In genomic region chr1:152223666-152224065, GRCm38 (mm10) we compare ENCODE assay signal across 17 mouse cellular contexts.
DNase-seq lines count a peak whose midpoint lies in the region; ATAC-seq and TF ChIP-seq lines count a peak whose summit lies in the region.
"Had no signal": no experiment of that assay in that cellular context is flagged by ENCODE, and none has a peak within 500 bp of the region (broad histone marks: within the 10 kb centered on the region; RNA-seq: fewer than 3 reads in every experiment).

No protein-coding gene starts in this region.

- no peaks in the 10 kb centered on the region for H3K79me2 ChIP-seq in liver, adult 2 months (ENCODE audit: control insufficient read depth, insufficient read depth, low read length)

- no peak overlapping the region for H3K4me3 ChIP-seq in liver, adult 2 months (ENCODE audit: insufficient read depth, low read depth, low read length)
- no peak overlapping the region for H3K4me3 ChIP-seq in liver, embryonic 11.5 days (ENCODE audit: low read depth, low read length)
- H3K4me3 ChIP-seq in heart, embryonic 14.5 days (ENCODE audit: control insufficient read depth in 1 of 2, insufficient read depth in 1 of 2, low read depth in 1 of 2, low read length in 2 of 2), result no peak overlapping the region
- no peak overlapping the region for H3K4me3 ChIP-seq in limb, embryonic 14.5 days (replicated peaks; ENCODE audit: low read length)
- H3K4me3 ChIP-seq: forebrain, embryonic 10.5 days; liver, embryonic 15.5 days; midbrain, embryonic 12.5 days had no signal

- no peak for TF ChIP-seq CTCF in liver, adult 2 months (IDR thresholded peaks at IDR 0.05; ENCODE audit: low read depth, low read length)

- H3K4me1 ChIP-seq in liver, adult 2 months (ENCODE audit: control insufficient read depth, insufficient read depth, low read length), result no peaks in the 10 kb centered on the region
- no peaks in the 10 kb centered on the region for H3K4me1 ChIP-seq in liver, embryonic 11.5 days (replicated peaks; ENCODE audit: control insufficient read depth, insufficient read depth, low read length)
- peaks cover 2 to 13% of the 10 kb centered on the region in 2 experiments for H3K4me1 ChIP-seq in heart, embryonic 14.5 days (ENCODE audit: control insufficient read depth in 2 of 2, insufficient read depth in 2 of 2, low read length in 2 of 2)
- H3K4me1 ChIP-seq in limb, embryonic 14.5 days (ENCODE audit: control insufficient read depth, insufficient read depth, low read length), result no peaks in the 10 kb centered on the region
- H3K4me1 ChIP-seq: forebrain, embryonic 10.5 days; liver, embryonic 15.5 days; midbrain, embryonic 12.5 days had no signal

- ATAC-seq in liver, embryonic 11.5 days (replicated peaks; ENCODE audit: low FRiP score), result no peak
- ATAC-seq in heart, embryonic 14.5 days (ENCODE audit: insufficient number of reproducible peaks, insufficient read depth, low FRiP score, low read depth), result peak; percentile 68
- peak; percentile 80 for ATAC-seq in limb, embryonic 14.5 days (ENCODE audit: low FRiP score, low read depth)

- WGBS in liver, adult 2 months, result 61% methylated on average over 1 of the region's 1 CpGs
- 55% methylated on average over 1 of the region's 1 CpGs for WGBS in liver, embryonic 11.5 days
- 2% methylated on average over 1 of the region's 1 CpGs for WGBS in heart, embryonic 14.5 days
- 52% methylated on average over 1 of the region's 1 CpGs for WGBS in limb, embryonic 14.5 days

- TF ChIP-seq POLR2A in liver, adult 2 months (IDR thresholded peaks at IDR 0.05; ENCODE audit: extremely low read depth, insufficient read depth, low read length), result no peak
- no peak for TF ChIP-seq POLR2A in limb, embryonic 14.5 days (IDR thresholded peaks at IDR 0.05; ENCODE audit: borderline replicate concordance, extremely low read depth, insufficient read depth, insufficient read length)

- H3K9me3 ChIP-seq in liver, embryonic 11.5 days (ENCODE audit: control insufficient read depth, low read length), result no peaks in the 10 kb centered on the region
- H3K9me3 ChIP-seq in heart, embryonic 14.5 days (ENCODE audit: control insufficient read depth, low read length), result peaks cover 4% of the 10 kb centered on the region
- no peaks in the 10 kb centered on the region for H3K9me3 ChIP-seq in limb, embryonic 14.5 days (ENCODE audit: control insufficient read depth, low read length)
- H3K9me3 ChIP-seq: forebrain, embryonic 10.5 days; liver, embryonic 15.5 days; midbrain, embryonic 12.5 days had no signal

- no peaks in the 10 kb centered on the region for H3K27me3 ChIP-seq in liver, adult 2 months (ENCODE audit: control insufficient read depth, insufficient read depth, low read length)
- H3K27me3 ChIP-seq in liver, embryonic 11.5 days (replicated peaks; ENCODE audit: control insufficient read depth, insufficient read depth, low read length), result no peaks in the 10 kb centered on the region
- no peaks in the 10 kb centered on the region for H3K27me3 ChIP-seq in heart, embryonic 14.5 days (ENCODE audit: control insufficient read depth, insufficient read depth, low read length)
- H3K27me3 ChIP-seq in limb, embryonic 14.5 days (ENCODE audit: control insufficient read depth, insufficient read depth, low read length), result no peaks in the 10 kb centered on the region
- H3K27me3 ChIP-seq: liver, embryonic 15.5 days; midbrain, embryonic 12.5 days had no signal

- H3K36me3 ChIP-seq in liver, adult 2 months (ENCODE audit: control insufficient read depth, insufficient read depth, low read length), result no peaks in the 10 kb centered on the region
- H3K36me3 ChIP-seq in liver, embryonic 11.5 days (ENCODE audit: control insufficient read depth, insufficient read depth, low read length), result no peaks in the 10 kb centered on the region
- H3K36me3 ChIP-seq in heart, embryonic 14.5 days (ENCODE audit: control insufficient read depth, insufficient read depth, low read length), result no peaks in the 10 kb centered on the region
- H3K36me3 ChIP-seq in limb, embryonic 14.5 days (ENCODE audit: control insufficient read depth, insufficient read depth, low read length), result no peaks in the 10 kb centered on the region
- H3K36me3 ChIP-seq: forebrain, embryonic 10.5 days; G1E; liver, embryonic 15.5 days; midbrain, embryonic 12.5 days had no signal

- no peak overlapping the region for H3K27ac ChIP-seq in liver, adult 2 months (replicated peaks; ENCODE audit: insufficient read depth, low read depth, low read length)
- H3K27ac ChIP-seq in liver, embryonic 11.5 days (ENCODE audit: low read depth, low read length), result no peak overlapping the region
- H3K27ac ChIP-seq in heart, embryonic 14.5 days (replicated peaks in 1 of 2; ENCODE audit: control insufficient read depth in 1 of 2, insufficient read depth in 1 of 2, low read depth in 2 of 2, low read length in 2 of 2), result peak overlapping the region; percentile 40 to 71; a peak in 3 of 4 replicates
- no peak overlapping the region for H3K27ac ChIP-seq in limb, embryonic 14.5 days (replicated peaks; ENCODE audit: low read depth, low read length)
- H3K27ac ChIP-seq: forebrain, embryonic 10.5 days; liver, embryonic 15.5 days; macrophage; midbrain, embryonic 12.5 days; stomach, postnatal 0 days had no signal

- H3K4me2 ChIP-seq in liver, embryonic 11.5 days, result no peak overlapping the region
- no peak overlapping the region for H3K4me2 ChIP-seq in heart, embryonic 14.5 days (ENCODE audit: low read length)
- no peak overlapping the region for H3K4me2 ChIP-seq in limb, embryonic 14.5 days (replicated peaks; ENCODE audit: low read depth, low read length, severe bottlenecking)
- H3K4me2 ChIP-seq: liver, embryonic 15.5 days; midbrain, embryonic 12.5 days had no signal

- DNase-seq in liver, adult 2 months (ENCODE audit: extremely low read depth, low read depth, low spot score), result peak; percentile 8
- no peak for DNase-seq in liver, embryonic 11.5 days (ENCODE audit: low spot score)
- DNase-seq in kidney, adult 9 months, result peak; percentile 54
- peak; percentile 64 for DNase-seq in limb, embryonic 14.5 days (ENCODE audit: low spot score)
- no peak for DNase-seq in layer of hippocampus, postnatal 14 days (ENCODE audit: low spot score in 2 of 2)
- no peak for DNase-seq in spleen, postnatal 10 days (ENCODE audit: low spot score in 2 of 2)
- no peak for DNase-seq in layer of hippocampus, adult 18-20 months (ENCODE audit: low spot score in 2 of 2)
- DNase-seq: adrenal gland, postnatal 10 days; cerebellum, adult 18-20 months; thymus, postnatal 36 days had no signal

- H3K9ac ChIP-seq in liver, adult 2 months (ENCODE audit: low read depth, low read length), result no peak overlapping the region
- no peak overlapping the region for H3K9ac ChIP-seq in liver, embryonic 11.5 days (ENCODE audit: low read depth, low read length)
- no peak overlapping the region for H3K9ac ChIP-seq in heart, embryonic 14.5 days (ENCODE audit: low read length)
- no peak overlapping the region for H3K9ac ChIP-seq in limb, embryonic 14.5 days (ENCODE audit: low read depth, low read length, severe bottlenecking)
- H3K9ac ChIP-seq: liver, embryonic 15.5 days; midbrain, embryonic 12.5 days had no signal

Comparison
In these comparisons a context has a peak if more than half of its experiments do, and no peak if none do; other contexts are left out.
1. DNase-seq: peak in liver, adult 2 months (single experiment), kidney, adult 9 months (single experiment) and limb, embryonic 14.5 days (single experiment); none in liver, embryonic 11.5 days (single experiment), layer of hippocampus, postnatal 14 days (0 of 2), spleen, postnatal 10 days (0 of 2) and layer of hippocampus, adult 18-20 months (0 of 2).
2. H3K27ac ChIP-seq: peak in heart, embryonic 14.5 days (2 of 2); none in liver, adult 2 months (single experiment), liver, embryonic 11.5 days (single experiment) and limb, embryonic 14.5 days (single experiment).